Mouse (Mus musculus) thymus, adult 18-20 months (tissue): ENCODE results near the gene Ptcd3.
"Not testable (repeated sequence)": the region's sequence is repeated elsewhere in the genome, so short reads cannot be mapped to it uniquely, and the experiment has no call there.

Experiments
- DNase-seq, 2 experiments: peaks; one replicate each; pipeline ENCODE4 v3.0.0; 2022; ENCODE audit warnings: mixed read lengths in 2 of 2

Gene Ptcd3

DNA sequence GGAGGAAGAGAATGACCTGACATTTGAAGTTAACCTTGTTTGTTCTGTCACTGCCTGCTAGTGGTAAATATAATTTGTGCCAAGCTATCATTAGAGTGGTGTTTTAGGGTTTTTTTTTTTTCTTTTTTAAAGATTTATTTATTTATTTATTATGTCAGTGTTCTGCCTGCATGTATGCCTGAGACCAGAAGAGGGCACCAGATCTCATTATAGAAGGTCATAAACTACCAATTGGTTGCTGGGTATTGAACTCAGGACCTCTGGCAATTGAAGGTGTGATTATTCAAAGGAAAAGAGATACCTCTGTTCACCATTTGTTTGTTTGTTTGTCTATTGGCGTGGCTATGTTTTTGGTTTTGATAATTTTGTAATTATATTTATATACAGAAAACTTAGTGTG, 39.7 kb downstream of the Ptcd3 start:
- no peak for DNase-seq

DNA sequence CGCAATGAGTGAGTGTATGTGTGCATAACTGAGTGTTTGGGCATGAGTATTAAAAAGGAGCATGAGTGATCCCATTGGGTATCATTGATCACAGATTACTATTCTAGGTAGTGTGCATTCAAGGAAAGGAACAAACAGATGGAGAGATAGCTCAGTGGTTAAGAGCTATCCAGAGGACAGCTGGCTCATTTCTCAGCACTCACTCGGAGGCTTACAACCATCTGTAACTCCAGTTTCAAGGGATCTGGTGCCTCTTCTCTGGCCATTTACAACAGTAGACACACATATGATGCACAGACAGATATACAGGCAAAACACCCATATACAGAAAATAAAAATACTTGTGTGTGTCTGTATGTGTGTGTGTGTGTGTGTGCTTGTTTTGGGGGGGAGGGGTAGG, 40.8 kb downstream of the Ptcd3 start:
- no peak for DNase-seq

DNA sequence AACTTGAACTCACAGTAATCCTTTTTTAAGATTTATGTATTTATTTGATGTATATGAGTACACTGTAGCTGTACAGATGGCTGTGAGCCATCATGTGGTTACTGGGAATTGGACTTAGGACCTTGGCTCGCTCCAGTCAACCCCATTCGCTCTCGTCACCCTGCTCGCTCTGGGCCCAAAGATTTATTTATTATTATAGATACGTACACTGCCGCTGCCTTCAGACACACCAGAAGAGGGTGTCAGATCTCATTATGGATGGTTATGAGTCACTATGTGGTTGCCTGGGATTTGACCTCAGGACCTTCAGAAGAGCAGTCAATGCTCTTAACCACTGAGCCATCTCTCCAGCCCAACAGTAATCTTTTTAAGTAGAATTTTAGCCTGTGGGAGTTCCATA, 61.6 kb downstream of the Ptcd3 start:
- DNase-seq, result not testable (repeated sequence)

DNA sequence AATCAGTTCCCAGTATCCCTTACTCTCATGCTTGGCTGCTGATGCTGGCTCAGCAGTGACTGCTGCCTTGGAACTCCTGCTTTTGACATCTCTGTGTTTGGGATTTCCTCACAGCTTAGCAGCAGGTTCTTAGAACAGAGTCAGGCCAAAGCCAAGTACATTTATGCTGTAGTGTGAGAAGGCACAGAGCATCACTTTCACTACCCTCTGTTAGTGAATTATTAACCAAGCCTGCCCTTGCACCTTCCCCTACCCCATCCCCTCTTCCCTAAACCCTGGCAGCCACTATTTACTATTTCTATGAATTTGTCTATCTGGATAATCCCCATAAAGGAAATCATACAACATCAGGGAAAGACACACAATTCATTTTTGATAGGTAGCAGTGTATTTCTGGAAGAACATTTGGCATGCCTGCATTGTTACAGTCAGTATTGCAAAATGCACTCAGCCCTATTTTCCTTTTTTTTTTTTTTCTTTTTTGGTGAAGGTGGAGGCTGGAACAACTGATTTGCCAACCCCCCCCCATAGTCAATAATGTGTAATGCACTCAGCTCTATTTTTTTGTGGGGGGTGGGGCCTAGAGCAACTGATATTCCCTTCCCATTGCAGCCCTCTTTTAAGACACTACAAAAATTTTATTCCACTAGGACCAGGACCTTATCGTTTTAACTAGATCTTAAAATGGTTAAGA, 67.8 kb downstream of the Ptcd3 start:
- no peak for DNase-seq

DNA sequence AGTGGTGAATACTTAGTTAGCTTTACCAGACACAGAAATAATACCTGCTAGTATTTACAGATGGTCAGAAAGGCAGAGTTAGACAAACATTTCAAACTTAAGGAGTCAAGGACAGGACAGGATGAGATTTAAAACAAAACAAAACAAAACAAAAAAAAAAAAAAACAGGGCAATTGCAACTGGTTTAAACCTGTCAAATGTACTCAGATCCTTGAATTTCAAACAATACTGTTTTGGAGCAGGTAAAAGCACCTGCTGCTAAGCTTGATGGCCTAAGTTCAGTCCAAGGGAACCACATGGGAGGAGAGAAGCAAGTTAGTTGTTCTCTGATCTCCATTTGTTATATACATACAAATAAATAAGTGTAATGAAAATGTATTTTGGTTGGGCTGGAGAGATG, 68.7 kb downstream of the Ptcd3 start:
- DNase-seq, result no peak

DNA sequence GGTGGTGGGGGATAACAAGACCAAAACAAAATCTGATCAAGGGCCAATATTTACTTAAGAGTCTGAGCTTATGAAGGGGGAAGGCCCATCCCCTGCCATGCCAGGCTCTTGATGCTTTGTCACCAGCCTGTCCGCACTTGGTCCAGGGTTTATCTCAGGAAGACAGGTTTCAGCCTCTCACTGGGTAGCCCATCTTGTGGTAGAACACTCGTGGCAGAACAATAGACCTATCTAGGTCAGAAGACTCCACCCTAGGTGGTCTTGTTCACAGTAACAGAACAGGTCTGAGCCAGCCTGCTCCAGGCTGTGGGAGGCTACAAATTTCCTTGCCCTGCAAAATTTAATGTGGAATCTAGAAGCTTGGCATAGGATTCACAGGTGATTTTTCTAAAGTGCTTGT, 71.7 kb downstream of the Ptcd3 start:
- no peak for DNase-seq

DNA sequence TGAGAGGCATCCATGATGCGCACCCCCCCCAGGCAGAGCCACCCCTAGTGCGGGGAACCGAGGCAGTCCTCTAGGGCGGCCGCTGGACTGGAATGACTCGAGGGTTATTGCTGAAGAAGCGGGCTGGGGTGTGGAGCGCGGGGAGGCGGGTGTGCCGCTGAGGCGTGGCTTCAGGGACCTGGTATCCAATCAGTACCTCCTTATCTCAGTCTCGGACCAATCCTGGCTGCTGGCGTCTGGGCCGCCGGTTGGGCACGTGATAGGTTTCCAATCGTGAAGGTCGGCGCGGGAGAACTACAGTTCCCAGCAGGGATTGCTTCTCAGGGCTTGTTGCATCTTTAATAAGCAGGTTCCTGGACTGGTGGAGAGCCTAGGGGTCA, 77.0 kb downstream of the Ptcd3 start:
- DNase-seq, result peak; percentile 92 to 95

DNA sequence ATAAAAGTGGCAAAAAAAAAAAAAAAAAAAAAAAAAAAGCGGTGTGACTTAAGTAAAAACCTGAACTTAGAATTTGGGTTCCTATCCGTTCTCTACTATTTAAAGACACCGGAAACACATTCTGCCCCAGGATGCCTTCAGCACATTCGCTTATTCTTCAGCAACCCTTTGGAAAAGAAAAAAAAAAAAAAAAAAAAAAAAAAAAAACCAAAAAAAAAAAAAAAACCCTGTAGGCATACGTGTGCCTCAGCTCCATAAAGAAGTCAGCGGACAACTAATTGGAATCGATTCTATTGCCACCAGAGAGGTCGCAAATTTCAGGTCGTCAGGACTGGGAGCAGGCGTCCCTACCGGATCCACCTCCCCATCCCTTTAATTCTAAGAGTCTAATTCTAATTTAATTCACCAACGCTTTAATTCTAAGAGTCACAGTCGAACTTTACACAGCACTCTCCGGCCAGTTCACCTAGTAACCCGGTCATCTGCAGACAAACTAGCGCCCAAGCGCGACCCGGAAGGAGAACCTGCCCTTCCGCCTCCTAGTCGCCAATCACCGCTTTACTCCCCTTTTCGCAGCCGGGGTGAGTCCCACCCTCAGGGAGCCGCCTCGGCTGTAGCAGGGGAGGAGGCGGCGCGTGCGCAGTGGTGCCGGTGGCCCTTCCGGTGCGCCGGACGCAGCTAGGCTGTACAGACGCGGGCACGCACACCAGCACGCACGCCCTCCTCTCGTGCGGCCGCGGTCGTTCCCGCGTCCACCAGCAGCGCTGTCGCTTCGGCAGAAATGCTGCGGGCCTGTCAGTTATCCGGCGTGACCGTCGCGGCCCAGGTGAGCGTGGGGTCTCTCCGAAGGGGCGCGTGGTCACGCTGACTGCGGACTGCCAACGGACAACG, 77.6 kb downstream of the Ptcd3 start, which contains the start of gene Immt:
Gene Immt, plus strand, starts transcription at position 642 of the 891 bp plus-strand sequence.
- peak; percentile 93 to 94 for DNase-seq
